9 mouse cellular contexts compared by ENCODE assay signal in genomic region chr2:165995711-165996110, GRCm38 (mm10).
"Had no signal": no experiment of that assay in that cellular context is flagged by ENCODE, and none has a peak within 500 bp of the region (broad histone marks: within the 10 kb centered on the region; RNA-seq: fewer than 3 reads in every experiment).

No protein-coding gene starts in this region.

- H3K36me3 ChIP-seq: limb, embryonic 13.5 days; midbrain, embryonic 15.5 days; neural tube, embryonic 12.5 days had no signal

- H3K9me3 ChIP-seq: limb, embryonic 13.5 days; midbrain, embryonic 15.5 days; neural tube, embryonic 12.5 days had no signal

- H3K27me3 ChIP-seq: limb, embryonic 13.5 days; midbrain, embryonic 15.5 days; neural tube, embryonic 12.5 days had no signal

- H3K9ac ChIP-seq: limb, embryonic 13.5 days; liver, embryonic 14.5 days; midbrain, embryonic 15.5 days; neural tube, embryonic 12.5 days had no signal

- H3K27ac ChIP-seq: limb, embryonic 13.5 days; liver, embryonic 14.5 days; midbrain, embryonic 15.5 days; neural tube, embryonic 12.5 days had no signal

- H3K4me2 ChIP-seq: limb, embryonic 13.5 days; midbrain, embryonic 11.5 days; midbrain, embryonic 15.5 days; neural tube, embryonic 12.5 days had no signal

- ATAC-seq: midbrain, embryonic 15.5 days had no signal

- DNase-seq: left cerebral cortex, postnatal 4 days; lung, adult 18-20 months; spleen, adult 18-20 months; thymus, postnatal 36 days had no signal

- H3K4me3 ChIP-seq: limb, embryonic 13.5 days; midbrain, embryonic 15.5 days; neural tube, embryonic 12.5 days had no signal
